Mouse (Mus musculus) stomach, embryonic 14.5 days (tissue): Measurements from ENCODE around the gene Il13. TPM values are rescaled to one million over a fixed set of nuclear protein-coding genes. Genes with fewer than 3 reads are reported as not detected.

ENCODE experiments used
- ATAC-seq: fragments of 200-750 bp; cut with Nextera tagmentation; 2 replicates; pipeline ENCODE4 v1.8.0; 2017; ENCODE audit warnings: low read depth, moderate TSS enrichment; ENCODE audit not compliant: insufficient number of reproducible peaks, insufficient read depth, low FRiP score
- H3K27ac ChIP-seq: fragments of 300-500 bp; sonication (generic); 2 replicates; pipeline ENCODE4 v1.5.1; 2014; ENCODE audit warnings: mild to moderate bottlenecking, low read length, moderate library complexity, mixed read lengths
- H3K27me3 ChIP-seq: fragments of 300-500 bp; sonication (generic); 2 replicates; pipeline ENCODE4 v1.6.1; 2014; ENCODE audit warnings: low read length, control low read depth, mixed read lengths; ENCODE audit not compliant: control insufficient read depth, insufficient read depth
- H3K36me3 ChIP-seq: fragments of 300-500 bp; sonication (generic); 2 replicates; pipeline ENCODE4 v1.6.1; 2014; ENCODE audit warnings: mild to moderate bottlenecking, control low read depth, low read length, moderate library complexity, mixed read lengths; ENCODE audit not compliant: control insufficient read depth, insufficient read depth
- H3K4me1 ChIP-seq: fragments of 300-500 bp; sonication (generic); 2 replicates; pipeline ENCODE4 v1.6.1; 2014; ENCODE audit warnings: low read length, control low read depth, mixed read lengths; ENCODE audit not compliant: control insufficient read depth, insufficient read depth
- H3K4me2 ChIP-seq: fragments of 300-500 bp; sonication (generic); replicated peaks from 2 replicates; pipeline ENCODE4 v1.6.1; 2014; ENCODE audit warnings: low read depth, low read length, control low read depth
- H3K4me3 ChIP-seq: fragments of 300-500 bp; sonication (generic); 2 replicates; pipeline ENCODE4 v1.5.1; 2014; ENCODE audit warnings: low read depth, low read length, control low read depth
- H3K9ac ChIP-seq: fragments of 300-500 bp; sonication (generic); replicated peaks from 2 replicates; pipeline ENCODE4 v1.6.1; 2014; ENCODE audit warnings: low read depth, mild to moderate bottlenecking, control low read depth, low read length, moderate library complexity, mixed read lengths
- H3K9me3 ChIP-seq: fragments of 300-500 bp; sonication (generic); 2 replicates; pipeline ENCODE4 v1.6.1; 2016; ENCODE audit warnings: low read depth, low read length, control low read depth; ENCODE audit not compliant: control insufficient read depth
- WGBS: fragments of 180-500 bp; shearing (Covaris S2); extraction: QIAGEN DNeasy Blood & Tissue Kit; methylation state at CpG from one replicate; pipeline ENCODE4 v1.1.7; 2014; 5-methylcytosine and 5-hydroxymethylcytosine counted together
- polyA plus RNA-seq: library from polyadenylated mRNA; unstranded; fragments of >200 nt; fragmentation: Nextera tagmentation; extraction: Ambion mirVana; gene quantifications from 2 replicates; pipeline ENCODE4 v1.2.1, GENCODE M21; 2014

Il13 gene
- polyA plus RNA-seq, 1 experiment from 2014 or later = not detected

- no peak for ATAC-seq
- no peak overlapping the region for H3K9ac ChIP-seq
Observed at GRCm38 (mm10) chr11:53615575-53615974, 18.9 kb downstream of the Il13 start.

GRCm38 (mm10) chr11:53615172-53615571 lies 19.3 kb downstream of the Il13 start:
- no peak overlapping the region for H3K4me3 ChIP-seq
- no peak for ATAC-seq
- H3K4me1 ChIP-seq = no peaks in the 10 kb centered on the region
- H3K4me2 ChIP-seq = no peak overlapping the region
- 69% methylated on average over 6 of the region's 6 CpGs for WGBS
- H3K27ac ChIP-seq = no peak overlapping the region
- no peaks in the 10 kb centered on the region for H3K36me3 ChIP-seq
- H3K9ac ChIP-seq = no peak overlapping the region
- no peaks in the 10 kb centered on the region for H3K27me3 ChIP-seq
- H3K9me3 ChIP-seq = no peaks in the 10 kb centered on the region

More at GRCm38 (mm10) chr11:53615575-53615974, 18.9 kb downstream of the Il13 start:
- H3K4me3 ChIP-seq = no peak overlapping the region
- H3K27ac ChIP-seq = no peak overlapping the region
- 88% methylated on average over 8 of the region's 8 CpGs for WGBS
- no peaks in the 10 kb centered on the region for H3K4me1 ChIP-seq
- H3K4me2 ChIP-seq = no peak overlapping the region
- H3K9me3 ChIP-seq = no peaks in the 10 kb centered on the region
- no peaks in the 10 kb centered on the region for H3K36me3 ChIP-seq
- H3K27me3 ChIP-seq = no peaks in the 10 kb centered on the region

GRCm38 (mm10) chr11:53609672-53610071 lies 24.8 kb downstream of the Il13 start:
- Histone ChIP-seq H3K4me2 (no peak overlapping the region), H3K27me3 (no peaks in the 10 kb centered on the region), H3K36me3 (no peaks in the 10 kb centered on the region), H3K4me1 (no peaks in the 10 kb centered on the region), H3K4me3 (no peak overlapping the region), H3K9ac (no peak overlapping the region), H3K9me3 (no peaks in the 10 kb centered on the region), H3K27ac (no peak overlapping the region)
- ATAC-seq = no peak
- WGBS = 92% methylated on average over 3 of the region's 3 CpGs

GRCm38 (mm10) chr11:53609231-53609630 lies 25.3 kb downstream of the Il13 start:
- Histone ChIP-seq H3K4me3 (no peak overlapping the region), H3K4me1 (no peaks in the 10 kb centered on the region), H3K4me2 (no peak overlapping the region), H3K9ac (no peak overlapping the region), H3K27me3 (no peaks in the 10 kb centered on the region), H3K9me3 (no peaks in the 10 kb centered on the region), H3K36me3 (no peaks in the 10 kb centered on the region), H3K27ac (no peak overlapping the region)
- 80% methylated on average over 6 of the region's 6 CpGs for WGBS
- ATAC-seq = no peak

- H3K27ac ChIP-seq = no peak overlapping the region
- H3K36me3 ChIP-seq = peaks cover 11% of the 10 kb centered on the region
- H3K9me3 ChIP-seq = no peaks in the 10 kb centered on the region
- H3K27me3 ChIP-seq = no peaks in the 10 kb centered on the region
- no peak overlapping the region for H3K9ac ChIP-seq
- ATAC-seq = no peak
- no peak overlapping the region for H3K4me3 ChIP-seq
- 13% methylated on average over 12 of the region's 12 CpGs for WGBS
- no peak overlapping the region for H3K4me2 ChIP-seq
- no peaks in the 10 kb centered on the region for H3K4me1 ChIP-seq
Observed at GRCm38 (mm10) chr11:53605609-53606008, 28.9 kb downstream of the Il13 start.

- ATAC-seq = no peak
- H3K9ac ChIP-seq = no peak overlapping the region
- no peaks in the 10 kb centered on the region for H3K9me3 ChIP-seq
- WGBS = 93% methylated on average over 3 of the region's 3 CpGs
- H3K27ac ChIP-seq = no peak overlapping the region
- no peak overlapping the region for H3K4me2 ChIP-seq
- H3K4me3 ChIP-seq = no peak overlapping the region
- no peaks in the 10 kb centered on the region for H3K27me3 ChIP-seq
- peaks cover 14% of the 10 kb centered on the region for H3K36me3 ChIP-seq
- no peaks in the 10 kb centered on the region for H3K4me1 ChIP-seq
Observed at GRCm38 (mm10) chr11:53604983-53605382, 29.5 kb downstream of the Il13 start.

GRCm38 (mm10) chr11:53591116-53591515 lies 43.4 kb downstream of the Il13 start:
- Histone ChIP-seq H3K4me1 (no peaks in the 10 kb centered on the region), H3K27ac (no peak overlapping the region), H3K9me3 (no peaks in the 10 kb centered on the region), H3K36me3 (peaks cover 30% of the 10 kb centered on the region), H3K9ac (no peak overlapping the region), H3K4me2 (no peak overlapping the region), H3K4me3 (no peak overlapping the region), H3K27me3 (no peaks in the 10 kb centered on the region)
- WGBS = 88% methylated on average over 5 of the region's 5 CpGs
- no peak for ATAC-seq

GRCm38 (mm10) chr11:53590368-53590768 lies 44.1 kb downstream of the Il13 start:
- no peak for ATAC-seq
- no peak overlapping the region for H3K4me2 ChIP-seq
- H3K4me3 ChIP-seq = no peak overlapping the region
- peaks cover 30% of the 10 kb centered on the region for H3K36me3 ChIP-seq
- no peaks in the 10 kb centered on the region for H3K4me1 ChIP-seq
- no peak overlapping the region for H3K27ac ChIP-seq
- no peaks in the 10 kb centered on the region for H3K9me3 ChIP-seq
- no peaks in the 10 kb centered on the region for H3K27me3 ChIP-seq
- 43% methylated on average over 15 of the region's 15 CpGs for WGBS
- no peak overlapping the region for H3K9ac ChIP-seq

- Histone ChIP-seq H3K27me3 (no peaks in the 10 kb centered on the region), H3K4me2 (no peak overlapping the region), H3K9ac (no peak overlapping the region), H3K9me3 (no peaks in the 10 kb centered on the region), H3K27ac (no peak overlapping the region), H3K4me3 (no peak overlapping the region), H3K36me3 (peaks cover 29% of the 10 kb centered on the region), H3K4me1 (no peaks in the 10 kb centered on the region)
- WGBS = 79% methylated on average over 8 of the region's 8 CpGs
- no peak for ATAC-seq
Observed at GRCm38 (mm10) chr11:53588279-53588678, 46.2 kb downstream of the Il13 start.
